Comparison of ENCODE assay signal across 37 mouse cellular contexts in the genomic region with DNA sequence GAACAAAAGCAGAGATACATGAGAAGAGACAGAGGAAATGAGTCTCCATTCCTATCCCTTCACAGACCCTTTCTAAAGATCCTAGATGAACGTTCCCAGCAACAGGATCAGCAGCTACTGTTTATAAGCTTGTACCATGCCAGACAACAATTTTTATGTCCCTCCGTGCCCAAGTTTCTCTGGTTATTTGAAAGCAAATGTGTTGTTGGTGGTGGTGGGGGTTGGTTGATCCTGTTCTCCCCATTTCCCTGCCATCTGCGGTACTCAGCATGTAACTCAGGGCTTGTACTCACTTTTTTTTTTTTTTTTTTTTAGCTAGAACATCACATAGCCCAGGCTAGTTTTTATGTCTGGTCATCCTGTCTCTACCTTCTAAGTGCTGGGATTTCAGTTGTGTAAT. TPM values are rescaled to one million over a fixed set of nuclear protein-coding genes. Genes with fewer than 3 reads are reported as not detected.
"Had no signal": no experiment of that assay in that cellular context is flagged by ENCODE, and none has a peak within 500 bp of the region (broad histone marks: within the 10 kb centered on the region; RNA-seq: fewer than 3 reads in every experiment).

No protein-coding gene starts in this region.

- DNase-seq: left cerebral cortex, postnatal 4 days; liver; liver, embryonic 13.5 days; liver, postnatal 0 days; lung, adult 18-20 months; lung, adult 2 months; lung, embryonic 14.5 days; lung, postnatal 10 days; lung, postnatal 14 days; lung, postnatal 4 days had no signal

- H3K9me3 ChIP-seq: limb, embryonic 10.5 days; limb, embryonic 12.5 days; limb, embryonic 13.5 days; limb, embryonic 15.5 days; liver, embryonic 12.5 days; liver, embryonic 13.5 days; liver, embryonic 15.5 days; lung, embryonic 15.5 days; megakaryocyte, embryonic 14.5 days; midbrain, embryonic 10.5 days; midbrain, embryonic 12.5 days; midbrain, embryonic 13.5 days; midbrain, embryonic 15.5 days; neural tube, embryonic 12.5 days had no signal

- H3K9ac ChIP-seq: limb, embryonic 12.5 days; limb, embryonic 13.5 days; limb, embryonic 15.5 days; liver, embryonic 12.5 days; liver, embryonic 13.5 days; liver, embryonic 14.5 days; liver, embryonic 15.5 days; liver, postnatal 0 days; lung, embryonic 14.5 days; lung, embryonic 15.5 days; midbrain, embryonic 12.5 days; midbrain, embryonic 13.5 days; midbrain, embryonic 15.5 days; neural tube, embryonic 12.5 days had no signal

- H3K4me3 ChIP-seq: limb, embryonic 10.5 days; limb, embryonic 12.5 days; limb, embryonic 13.5 days; limb, embryonic 15.5 days; liver, embryonic 12.5 days; liver, embryonic 13.5 days; liver, embryonic 15.5 days; lung, embryonic 15.5 days; megakaryocyte, embryonic 14.5 days; midbrain, embryonic 10.5 days; midbrain, embryonic 12.5 days; midbrain, embryonic 13.5 days; midbrain, embryonic 15.5 days; myocyte; neural tube, embryonic 12.5 days had no signal

- H3K27me3 ChIP-seq: limb, embryonic 12.5 days; limb, embryonic 13.5 days; limb, embryonic 15.5 days; liver, embryonic 12.5 days; liver, embryonic 13.5 days; liver, embryonic 15.5 days; lung, embryonic 15.5 days; megakaryocyte, embryonic 14.5 days; midbrain, embryonic 12.5 days; midbrain, embryonic 13.5 days; midbrain, embryonic 15.5 days; neural tube, embryonic 12.5 days had no signal

- H3K4me1 ChIP-seq: limb, embryonic 10.5 days; limb, embryonic 12.5 days; limb, embryonic 13.5 days; limb, embryonic 15.5 days; liver, embryonic 12.5 days; liver, embryonic 13.5 days; liver, embryonic 15.5 days; lung, embryonic 15.5 days; midbrain, embryonic 10.5 days; midbrain, embryonic 12.5 days; midbrain, embryonic 15.5 days; neural tube, embryonic 12.5 days had no signal

- ATAC-seq: liver, embryonic 12.5 days; liver, postnatal 0 days; lung, postnatal 0 days; midbrain, embryonic 13.5 days; midbrain, embryonic 15.5 days; midbrain, embryonic 16.5 days had no signal

- H3K4me2 ChIP-seq: limb, embryonic 12.5 days; limb, embryonic 13.5 days; limb, embryonic 15.5 days; liver, embryonic 11.5 days; liver, embryonic 12.5 days; liver, embryonic 13.5 days; liver, embryonic 15.5 days; lung, embryonic 14.5 days; lung, embryonic 15.5 days; midbrain, embryonic 12.5 days; midbrain, embryonic 13.5 days; midbrain, embryonic 15.5 days; neural tube, embryonic 12.5 days had no signal

- H3K27ac ChIP-seq: limb, embryonic 10.5 days; limb, embryonic 12.5 days; limb, embryonic 13.5 days; limb, embryonic 15.5 days; liver, embryonic 12.5 days; liver, embryonic 13.5 days; liver, embryonic 14.5 days; liver, embryonic 15.5 days; lung, embryonic 15.5 days; macrophage; midbrain, embryonic 10.5 days; midbrain, embryonic 12.5 days; midbrain, embryonic 13.5 days; midbrain, embryonic 15.5 days; neural tube, embryonic 12.5 days had no signal

RNA-seq across cellular contexts. Expression of a gene that starts 27.9 kb away (rescaled TPM):
- total RNA-seq: liver, adult 2 months; megakaryocyte, adult 5-6 weeks; monocyte, adult 5-6 weeks had no signal
- polyA plus RNA-seq: liver, adult 2 months; liver, embryonic 15.5 days; liver, postnatal 0 days; lung, embryonic 15.5 days; macrophage had no signal

RNA-seq across cellular contexts. Expression of a gene that starts 33.0 kb away (rescaled TPM):
- total RNA-seq: liver, adult 2 months; monocyte, adult 5-6 weeks had no signal

RNA-seq across cellular contexts. Expression of a gene that starts 46.4 kb away (rescaled TPM):
- total RNA-seq: left cerebral cortex, adult 8-10 months; left cerebral cortex, postnatal 10 days; left cerebral cortex, postnatal 14 days; left cerebral cortex, postnatal 25 days; left cerebral cortex, postnatal 36 days; left cerebral cortex, postnatal 4 days; liver, adult 2 months; megakaryocyte, adult 5-6 weeks had no signal
- polyA plus RNA-seq: liver, adult 2 months; lung, adult 2 months; midbrain, embryonic 16.5 days had no signal
